Mouse (Mus musculus): ENCODE data around the gene Oxct1. TPM values are rescaled to one million over a fixed set of nuclear protein-coding genes. Genes with fewer than 3 reads are reported as not detected.

Gene Oxct1
- 10 to 100 TPM; 76.3 to 80.9 TPM for polyA plus RNA-seq (2017; shearing (Covaris generic))

- peak; percentile 83 for ATAC-seq
Observed at GRCm38 (mm10) chr15:4026231-4026773, at the start of gene Oxct1. TSS of gene Oxct1 (plus strand) at chr15:4026383.

GRCm38 (mm10) chr15:3978279-3978678 is 47.9 kb upstream of the Oxct1 start:
- no peak for ATAC-seq

DNA sequence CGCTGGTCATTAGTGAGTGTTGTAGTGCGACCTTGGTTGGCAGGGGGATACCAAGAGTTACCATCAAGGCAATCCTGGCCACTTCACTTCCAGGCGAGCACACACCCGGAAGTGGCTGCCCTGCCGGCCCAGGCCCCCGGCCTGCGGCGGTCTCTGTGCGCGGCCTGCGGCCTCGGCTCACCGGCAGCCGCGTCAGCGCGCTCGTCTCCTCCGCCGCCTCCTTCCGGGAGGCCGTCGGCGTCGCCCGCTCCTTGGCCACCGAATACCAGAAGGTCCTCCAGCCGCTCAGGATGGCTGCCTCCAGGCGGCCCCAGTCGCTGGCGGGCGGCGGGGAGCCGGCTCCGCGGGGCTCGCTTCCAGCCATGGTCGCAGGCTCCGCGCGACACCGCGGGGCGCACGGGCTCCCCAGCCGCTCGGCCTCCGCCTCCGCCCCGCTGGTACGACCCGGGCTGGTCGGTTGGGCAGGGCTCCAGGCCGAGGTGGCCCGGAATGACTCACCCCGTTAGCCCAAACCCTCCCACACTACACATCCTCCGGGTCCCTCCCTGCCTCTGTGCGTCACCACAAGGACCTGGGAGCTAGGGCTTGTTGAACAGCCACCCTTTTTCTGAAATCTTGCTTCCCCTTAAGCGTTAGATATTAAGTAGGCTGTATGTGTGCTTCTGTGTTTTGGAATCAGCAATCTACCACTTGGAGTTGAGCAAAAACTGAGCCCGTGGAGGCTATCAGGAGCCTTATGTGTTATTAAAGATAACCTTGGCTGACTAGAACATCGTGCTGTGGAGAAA is 46.9 kb upstream of the Oxct1 start, which contains the start of gene Fbxo4:
Fbxo4 (minus strand) TSS at position 513 of the 788 bp plus-strand sequence.
- ATAC-seq = peak; percentile 91

- ATAC-seq = peak; percentile 27
Observed at GRCm38 (mm10) chr15:3979871-3980270, 46.3 kb upstream of the Oxct1 start.

DNA sequence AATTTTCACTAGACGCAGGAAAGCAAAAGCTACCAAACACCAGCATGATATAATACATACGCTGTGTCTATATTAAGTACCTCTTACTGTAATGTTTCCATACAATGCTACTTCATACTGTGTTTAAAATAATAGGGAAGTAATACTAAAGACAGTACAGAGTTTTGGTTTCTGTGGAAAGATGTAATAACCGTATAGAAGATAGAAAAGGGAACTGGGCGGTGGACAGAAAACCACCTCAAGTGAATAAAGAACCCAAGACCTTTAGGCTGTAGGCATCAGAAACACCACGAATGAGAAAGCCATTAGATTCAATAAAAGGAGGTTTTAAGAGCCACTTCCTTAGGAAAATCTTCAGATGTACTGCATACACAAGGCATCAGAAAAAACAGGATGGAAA is 43.5 kb upstream of the Oxct1 start:
- no peak for ATAC-seq

DNA sequence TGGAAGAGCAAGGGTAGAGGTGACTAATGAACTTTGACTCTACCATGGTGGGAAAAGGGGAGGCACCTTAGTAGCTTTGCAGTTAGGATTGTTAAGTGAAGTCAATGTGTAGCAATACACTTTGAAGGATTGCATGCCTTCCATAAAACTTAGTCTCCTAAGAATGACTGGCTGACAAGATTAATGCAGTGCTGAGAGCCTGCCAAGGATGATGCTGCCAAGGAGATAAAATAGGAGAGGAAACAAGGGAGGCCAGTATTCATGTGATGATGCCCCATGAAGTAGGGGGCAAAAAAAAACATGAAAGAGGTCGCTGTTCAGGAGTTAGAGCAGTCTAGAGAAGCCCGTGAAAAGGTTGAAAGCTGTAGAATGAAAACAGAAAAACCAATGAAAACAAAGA is 41.3 kb upstream of the Oxct1 start:
- no peak for ATAC-seq

DNA sequence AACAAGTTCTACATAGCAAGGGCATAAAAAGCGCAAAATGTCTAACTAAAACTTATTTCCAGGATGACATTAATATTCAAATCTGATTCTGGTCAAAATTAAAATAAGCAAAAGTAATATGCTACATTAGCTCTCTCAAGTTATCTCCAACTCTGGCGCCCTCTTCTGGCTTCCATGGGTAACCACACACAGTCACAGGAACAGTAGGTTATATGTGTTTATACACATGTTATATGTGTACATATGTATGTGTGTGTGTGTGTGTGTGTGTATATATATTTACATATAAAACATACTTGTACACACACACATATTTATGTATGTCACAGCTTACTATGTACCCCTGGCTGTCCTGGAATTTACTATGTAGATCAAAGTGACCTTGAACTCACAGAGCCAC is 38.2 kb upstream of the Oxct1 start:
- ATAC-seq = peak; percentile 76

DNA sequence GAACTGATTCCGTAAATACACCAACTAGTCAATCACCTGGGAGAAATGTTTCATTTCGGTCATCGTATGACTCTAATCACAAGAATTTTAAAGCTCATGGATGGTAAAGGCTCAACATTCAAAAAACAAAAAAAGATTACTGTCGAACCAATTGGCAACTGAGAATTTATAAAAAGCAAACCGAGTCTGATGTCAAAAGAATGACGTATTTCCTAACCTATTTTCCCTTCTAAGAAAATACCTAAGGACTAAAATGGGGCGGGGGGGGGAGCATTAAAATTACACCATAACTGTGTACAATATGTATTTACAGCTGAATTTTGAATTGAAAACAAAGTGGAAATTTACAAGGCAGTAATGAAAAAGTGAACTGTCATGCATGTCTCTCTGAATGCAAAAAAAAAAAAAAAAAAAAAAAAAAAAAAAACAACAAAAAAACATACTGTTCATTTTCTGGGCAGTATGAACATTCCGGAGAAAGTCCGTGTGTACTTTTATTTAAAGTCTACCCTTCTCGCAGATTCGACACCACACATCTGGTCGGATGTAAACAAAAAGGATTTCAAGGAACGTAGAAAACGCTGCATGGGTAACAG is 31.2 kb upstream of the Oxct1 start:
- no peak for ATAC-seq

DNA sequence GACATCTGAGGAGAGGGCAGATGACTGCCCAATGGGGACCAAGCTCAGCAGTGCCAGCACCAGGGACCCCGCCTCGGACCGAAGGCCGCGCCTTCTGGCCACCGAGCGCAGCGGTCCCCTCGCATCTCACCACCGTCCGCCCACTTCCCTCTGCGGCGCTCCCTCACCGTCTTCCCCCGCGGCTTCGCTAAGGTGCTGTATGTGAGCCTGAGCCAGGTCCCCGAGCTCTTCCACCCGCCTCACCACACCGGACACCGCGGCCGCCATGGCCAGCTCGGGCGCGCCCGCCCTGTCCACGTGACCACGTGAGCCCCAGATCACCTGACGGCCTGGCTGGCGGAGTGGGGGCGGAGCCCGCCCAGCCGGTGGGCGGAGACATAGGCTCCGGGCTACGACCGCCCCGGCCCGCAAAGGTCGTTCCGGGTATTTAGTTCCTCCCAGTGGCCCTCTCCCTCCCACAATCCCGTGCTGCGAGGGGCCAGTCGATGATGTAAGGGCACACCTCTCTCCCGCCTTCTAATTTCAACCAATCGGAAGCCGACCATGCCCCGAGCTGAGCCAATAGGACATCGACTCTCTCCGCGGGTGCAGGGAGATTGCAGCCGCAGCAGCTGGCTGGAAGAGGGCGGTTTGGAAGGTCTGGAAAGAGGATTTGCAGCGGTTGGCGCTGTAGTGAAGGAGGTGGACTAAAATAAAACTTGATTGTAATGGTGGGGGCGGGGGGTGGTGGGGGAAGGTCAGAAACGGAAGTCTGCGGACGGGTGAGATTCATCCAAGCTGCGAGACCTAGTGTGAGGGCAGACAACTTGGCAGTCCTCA is 30.5 kb upstream of the Oxct1 start, which contains the start of gene AW549877:
AW549877 (minus strand) TSS at position 297 of the 819 bp plus-strand sequence.
- ATAC-seq = peak; percentile 97

DNA sequence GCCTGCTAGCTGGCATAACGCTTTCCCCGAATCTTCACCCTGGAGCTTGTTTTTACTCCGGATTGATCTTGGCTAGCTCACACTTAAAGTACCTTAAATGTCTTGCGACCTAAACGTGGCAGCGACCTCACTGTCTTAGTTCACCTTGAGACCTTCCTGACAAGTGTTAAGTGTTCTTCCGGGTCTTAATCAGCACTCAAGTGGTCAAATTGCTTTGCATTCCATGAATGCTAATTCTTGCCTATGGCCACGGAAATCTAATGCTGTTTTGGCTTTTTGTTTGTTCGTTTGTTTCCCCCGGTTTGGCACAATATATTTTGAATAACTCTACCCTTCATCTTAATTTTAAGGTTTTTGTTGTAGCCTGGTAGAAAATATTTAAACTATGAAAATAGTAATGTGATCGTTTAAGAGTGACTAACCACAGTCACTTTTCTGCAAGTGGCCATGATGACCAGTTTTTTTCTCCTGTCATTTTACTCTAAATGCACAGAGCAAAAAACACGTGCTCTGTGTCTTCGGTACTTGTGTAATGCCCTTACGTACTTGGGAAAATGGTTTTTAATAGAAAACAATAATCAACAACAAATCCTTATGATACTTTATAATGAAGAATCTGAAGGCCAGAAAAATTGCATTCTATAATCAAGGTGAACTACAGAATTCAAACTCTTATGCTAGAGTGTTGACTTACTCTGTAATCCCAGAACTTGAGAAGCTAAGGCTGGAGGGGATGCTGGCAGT is 29.7 kb upstream of the Oxct1 start:
- ATAC-seq = no peak

DNA sequence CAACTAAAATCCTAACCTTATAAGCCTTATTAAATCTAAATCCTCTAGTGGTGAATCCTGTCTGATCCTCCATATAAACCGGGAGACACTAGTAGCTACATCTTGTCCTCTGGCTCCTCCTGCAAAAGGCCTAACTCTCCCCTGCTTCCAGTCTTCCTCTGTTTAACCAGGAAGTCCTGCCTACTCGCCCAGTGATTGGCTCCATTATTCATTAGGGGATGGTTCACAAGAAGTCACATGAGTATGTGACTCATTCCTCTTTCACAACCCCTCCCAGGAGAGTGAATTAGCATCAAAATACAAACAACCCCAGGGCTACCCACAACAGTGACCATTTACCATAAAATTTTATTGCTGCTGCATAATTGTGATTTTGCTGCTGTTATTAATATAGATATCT is 27.0 kb upstream of the Oxct1 start:
- ATAC-seq = no peak

GRCm38 (mm10) chr15:4000536-4000935 is 25.6 kb upstream of the Oxct1 start:
- no peak for ATAC-seq

GRCm38 (mm10) chr15:4013873-4014272 is 12.3 kb upstream of the Oxct1 start:
- ATAC-seq = no peak

- ATAC-seq = no peak
Observed at GRCm38 (mm10) chr15:4020711-4021110, 5.5 kb upstream of the Oxct1 start.

- no peak for ATAC-seq
Observed at GRCm38 (mm10) chr15:4023747-4024146, 2.4 kb upstream of the Oxct1 start.

DNA sequence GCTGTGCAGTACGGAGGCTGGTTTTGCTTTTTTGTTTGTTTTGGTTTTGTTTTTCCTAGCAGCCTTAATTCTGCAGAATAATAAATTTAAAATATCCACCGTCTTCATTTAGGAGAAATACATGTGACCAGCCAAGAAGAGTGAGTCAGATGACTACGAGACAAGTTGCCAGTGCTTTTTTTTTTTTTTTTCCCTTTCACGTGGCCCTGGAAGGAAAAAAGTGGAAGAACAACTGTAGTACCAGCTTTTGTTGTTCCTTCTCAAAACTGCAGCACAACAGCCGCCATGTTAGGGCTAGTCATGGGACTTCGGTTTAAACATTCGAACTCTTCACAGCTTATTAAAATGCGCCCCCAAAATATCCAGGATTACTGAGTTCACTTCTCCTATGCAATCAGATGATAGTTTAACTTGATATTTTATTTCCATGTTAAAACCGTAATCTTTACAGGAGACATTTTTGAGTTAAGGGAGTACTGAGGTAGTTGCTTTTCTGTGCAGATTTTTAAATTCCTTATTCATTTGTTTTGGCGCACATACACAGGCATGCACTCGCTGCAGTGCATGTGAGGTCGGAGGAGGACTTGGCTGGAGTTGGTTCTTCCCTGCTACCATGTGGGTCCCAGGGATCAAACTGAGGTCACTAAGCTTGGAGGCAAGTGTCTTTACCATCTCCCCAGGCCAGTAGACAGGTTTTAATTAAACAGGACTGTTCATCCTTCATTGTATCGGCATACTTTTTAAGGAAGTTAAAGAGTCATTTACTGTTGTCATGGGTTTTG is 1.3 kb upstream of the Oxct1 start:
- no peak for ATAC-seq

DNA sequence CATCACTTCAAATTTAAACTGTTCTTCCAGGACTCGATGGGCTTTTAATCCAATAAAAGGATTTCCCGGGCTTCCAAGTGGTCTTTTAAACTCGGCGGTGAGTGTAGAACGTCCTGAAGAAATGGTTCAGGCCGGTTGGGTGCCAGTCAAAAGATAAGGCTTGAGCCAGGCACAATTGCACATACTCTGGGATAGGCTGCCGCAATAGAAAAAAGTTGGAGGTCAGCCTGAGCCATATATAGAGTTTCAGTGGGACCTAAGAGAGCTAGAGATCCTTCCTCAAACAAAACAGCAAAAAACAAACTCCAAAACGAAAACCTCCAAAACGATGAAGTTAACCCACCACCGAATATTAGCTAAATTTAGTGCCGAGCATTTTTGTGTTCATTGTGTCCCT is 677 bp upstream of the Oxct1 start:
- no peak for ATAC-seq

DNA sequence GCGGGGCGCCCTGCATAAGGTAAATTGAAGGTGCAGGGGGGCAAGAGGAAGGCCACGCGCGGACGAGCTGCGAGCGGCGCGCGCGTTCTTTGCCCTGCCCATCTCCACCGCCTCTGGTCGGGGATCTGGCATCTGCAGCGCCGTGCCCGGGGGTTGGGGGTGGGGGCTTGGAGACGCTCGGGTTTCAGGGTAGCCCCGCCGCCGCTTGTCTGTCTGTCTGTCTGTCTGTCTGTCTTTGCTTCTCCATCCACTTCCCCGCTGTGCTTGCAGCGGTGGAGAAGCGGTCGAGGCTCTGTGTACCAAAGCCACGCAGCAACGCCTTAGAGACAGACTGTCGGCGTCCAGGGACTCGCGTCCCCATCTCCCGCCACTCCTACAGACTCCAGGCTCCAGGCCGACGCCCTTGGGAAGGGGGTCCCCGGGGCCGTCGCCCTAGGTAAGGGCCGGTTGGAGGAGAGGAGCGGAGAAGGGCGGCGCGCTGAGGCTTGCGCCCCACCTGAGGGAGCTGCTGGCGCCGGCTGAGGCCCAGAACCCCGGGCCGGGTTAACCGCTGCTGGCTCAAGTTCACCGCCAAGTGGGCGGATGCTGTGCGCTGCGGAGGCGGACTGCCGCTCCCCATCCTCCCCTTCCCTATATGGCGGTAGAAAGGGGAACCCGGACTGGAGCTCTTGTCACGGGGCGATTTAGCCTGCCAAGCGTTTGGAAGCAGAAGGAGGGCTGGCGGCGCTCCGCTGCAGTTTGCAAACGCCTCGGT is 825 bp downstream of the Oxct1 start:
- peak; percentile 66 for ATAC-seq

GRCm38 (mm10) chr15:4027671-4028410 is 1.7 kb downstream of the Oxct1 start:
- no peak for ATAC-seq

- no peak for ATAC-seq
Observed at GRCm38 (mm10) chr15:4028411-4028700, 2.2 kb downstream of the Oxct1 start.
